Mouse (Mus musculus) midbrain, embryonic 10.5 days (tissue): ENCODE measurements around the gene D8Ertd738e. TPM values are rescaled to one million over a fixed set of nuclear protein-coding genes. Genes with fewer than 3 reads are reported as not detected.

Experiments
- DNase-seq: peaks from one replicate; pipeline ENCODE4 v3.0.0-alpha.2; 2017; ENCODE audit warnings: low spot score
- H3K27ac ChIP-seq: fragments of 300-500 bp; sonication (generic); replicated peaks from 2 replicates; pipeline ENCODE4 v1.5.1; 2016; ENCODE audit warnings: mild to moderate bottlenecking
- H3K27me3 ChIP-seq: fragments of 300-500 bp; sonication (generic); 2 replicates; pipeline ENCODE4 v1.6.1; 2016; ENCODE audit warnings: low read depth, mild to moderate bottlenecking; ENCODE audit not compliant: poor library complexity, severe bottlenecking
- H3K36me3 ChIP-seq: fragments of 300-500 bp; sonication (generic); 2 replicates; pipeline ENCODE4 v1.6.1; 2016; ENCODE audit warnings: mild to moderate bottlenecking, moderate library complexity
- H3K4me1 ChIP-seq: fragments of 300-500 bp; sonication (generic); 2 replicates; pipeline ENCODE4 v1.6.1; 2016
- H3K4me3 ChIP-seq: fragments of 300-500 bp; sonication (generic); 2 replicates; pipeline ENCODE4 v1.5.1; 2016; ENCODE audit warnings: mild to moderate bottlenecking, moderate library complexity
- H3K9me3 ChIP-seq: fragments of 300-500 bp; sonication (generic); replicated peaks from 2 replicates; pipeline ENCODE4 v1.6.1; 2016; ENCODE audit warnings: mild to moderate bottlenecking
- whole genome bisulfite sequencing: fragments of 180-500 bp; shearing (Covaris S2); methylation state at CpG from one replicate; pipeline ENCODE4 v1.1.7; 2016; 5-methylcytosine and 5-hydroxymethylcytosine counted together
- polyA plus RNA-seq: library from polyadenylated mRNA; unstranded; fragments of >200 nt; fragmentation: Nextera tagmentation; extraction: Ambion mirVana; gene quantifications from 2 replicates; pipeline ENCODE4 v1.2.1, GENCODE M21; 2016

D8Ertd738e gene
- polyA plus RNA-seq, 1 experiment from 2014 or later, result 389 TPM

DNA sequence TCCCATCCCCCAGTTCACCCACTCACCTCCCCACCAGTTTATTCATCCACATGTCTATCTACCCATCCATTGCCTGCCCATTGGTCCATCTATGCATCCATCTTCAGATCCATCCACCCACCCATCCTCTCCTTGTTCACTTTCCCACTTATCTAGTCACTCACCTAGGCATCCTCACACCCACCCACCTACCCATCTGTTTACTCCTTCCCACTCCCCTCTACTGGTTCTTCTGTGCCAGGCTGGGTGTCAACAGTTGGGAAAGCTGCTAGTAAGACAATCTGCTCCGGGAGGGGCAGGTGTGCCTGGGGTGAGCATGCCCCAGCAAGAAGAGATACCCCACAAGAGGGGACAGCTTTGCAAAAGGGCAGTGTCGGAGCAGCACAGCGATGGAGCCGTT, 11.6 kb upstream of the D8Ertd738e start:
- no peaks in the 10 kb centered on the region for H3K27me3 ChIP-seq
- H3K27ac ChIP-seq, result no peak overlapping the region
- H3K9me3 ChIP-seq, result no peaks in the 10 kb centered on the region
- 93% methylated on average over 4 of the region's 4 CpGs for WGBS
- DNase-seq, result no peak
- H3K36me3 ChIP-seq, result peaks cover 83% of the 10 kb centered on the region
- H3K4me3 ChIP-seq, result no peak overlapping the region
- H3K4me1 ChIP-seq, result peaks cover 20% of the 10 kb centered on the region

DNA sequence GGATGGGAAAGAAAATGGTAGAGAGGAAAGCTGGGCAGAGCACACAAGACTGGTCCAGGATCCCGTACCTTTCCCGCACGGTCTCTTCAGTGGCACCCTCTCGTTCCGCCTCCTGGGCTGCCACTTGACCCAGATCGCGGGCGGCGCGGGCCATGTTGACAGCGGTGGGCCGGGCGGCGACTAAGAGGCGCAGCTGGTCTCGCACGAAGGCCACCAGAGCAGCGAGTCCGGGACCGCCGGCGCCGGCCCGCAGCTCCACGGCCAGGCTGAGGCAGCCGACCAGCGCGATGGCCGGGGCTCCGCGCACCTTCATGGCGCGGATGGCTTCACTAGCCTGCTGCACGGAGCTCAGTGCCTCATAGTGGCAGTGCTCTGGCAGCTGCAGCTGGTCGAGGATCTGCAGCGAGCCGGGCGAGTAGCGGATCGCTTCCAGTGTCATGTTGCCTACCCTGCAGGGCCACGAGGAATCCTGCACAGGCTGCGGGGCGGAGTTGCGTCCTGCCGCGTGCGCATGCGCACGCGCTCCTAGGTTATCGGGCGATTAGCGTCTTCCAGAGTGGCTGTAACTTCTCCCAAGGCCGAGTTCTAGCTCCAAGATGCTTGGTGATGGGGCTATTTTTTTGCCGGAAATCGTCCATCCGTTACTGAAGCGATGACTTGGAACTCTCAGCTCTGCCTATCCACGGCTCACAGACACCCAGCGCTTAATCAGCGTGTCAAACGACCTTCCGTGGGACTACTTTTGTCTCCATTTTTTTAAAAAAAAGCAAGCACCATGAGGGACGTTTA, 7.5 kb upstream of the D8Ertd738e start, which contains the start of gene Mri1:
Gene Mri1, minus strand, starts transcription at position 505 of the 789 bp plus-strand sequence.
- peaks cover 82% of the 10 kb centered on the region for H3K36me3 ChIP-seq
- no peaks in the 10 kb centered on the region for H3K9me3 ChIP-seq
- H3K4me3 ChIP-seq, result peak within 1 kb of the TSS; percentile 67
- under 1% methylated on average over 64 of the region's 64 CpGs for WGBS
- H3K4me1 ChIP-seq, result peaks cover 31% of the 10 kb centered on the region
- peak within 1 kb of the TSS; percentile 90 for H3K27ac ChIP-seq
- no peaks in the 10 kb centered on the region for H3K27me3 ChIP-seq
- peak; percentile 93 for DNase-seq

DNA sequence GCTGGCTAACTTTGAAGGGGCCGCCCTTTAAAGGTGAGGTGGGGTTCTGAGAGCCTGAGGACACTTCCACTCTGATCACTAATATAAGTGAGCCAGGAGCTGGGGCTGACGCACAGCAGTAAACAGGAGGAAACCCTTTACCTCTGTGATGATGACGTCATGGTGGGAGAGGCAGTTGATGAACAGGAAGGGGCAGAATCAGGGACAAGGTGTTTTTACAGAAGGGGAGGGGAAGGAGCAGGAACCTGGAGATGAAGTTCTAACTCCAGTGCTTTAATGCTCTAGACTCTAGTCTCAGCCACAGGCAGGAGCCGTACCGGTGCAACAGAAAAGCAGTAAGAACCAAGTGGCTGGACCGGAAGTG, 6.9 kb upstream of the D8Ertd738e start:
- Histone ChIP-seq H3K4me3 (peak overlapping the region; percentile 67), H3K36me3 (peaks cover 82% of the 10 kb centered on the region), H3K27me3 (no peaks in the 10 kb centered on the region), H3K9me3 (no peaks in the 10 kb centered on the region), H3K4me1 (peaks cover 31% of the 10 kb centered on the region), H3K27ac (peak overlapping the region; percentile 90)
- WGBS, result 14% methylated on average over 6 of the region's 6 CpGs
- DNase-seq, result no peak

DNA sequence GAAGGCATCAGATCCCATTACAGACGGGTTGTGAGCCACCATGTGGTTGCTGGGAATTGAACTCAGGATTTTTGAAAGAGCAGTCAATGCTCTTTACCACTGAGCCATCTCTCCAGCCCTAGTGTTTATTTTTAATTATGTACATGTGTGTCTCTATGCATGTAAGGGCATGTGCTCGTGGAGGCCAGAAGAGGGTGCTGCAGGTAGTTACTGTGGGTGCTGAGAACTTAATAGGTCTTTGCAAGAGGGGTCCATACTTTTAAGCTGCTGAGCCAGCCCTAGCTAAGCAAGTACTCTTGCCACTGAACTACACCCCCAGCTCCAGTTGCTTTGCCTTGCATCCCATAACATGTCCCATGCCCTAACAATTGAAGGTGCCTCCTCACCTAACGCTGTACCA, 6.3 kb upstream of the D8Ertd738e start:
- no peaks in the 10 kb centered on the region for H3K9me3 ChIP-seq
- 87% methylated on average over 3 of the region's 3 CpGs for WGBS
- H3K4me1 ChIP-seq, result peaks cover 31% of the 10 kb centered on the region
- H3K27ac ChIP-seq, result peak overlapping the region; percentile 90; the same call in 1 of the 2 replicates
- peak overlapping the region; percentile 67 for H3K4me3 ChIP-seq
- no peak for DNase-seq
- H3K36me3 ChIP-seq, result peaks cover 82% of the 10 kb centered on the region
- no peaks in the 10 kb centered on the region for H3K27me3 ChIP-seq

DNA sequence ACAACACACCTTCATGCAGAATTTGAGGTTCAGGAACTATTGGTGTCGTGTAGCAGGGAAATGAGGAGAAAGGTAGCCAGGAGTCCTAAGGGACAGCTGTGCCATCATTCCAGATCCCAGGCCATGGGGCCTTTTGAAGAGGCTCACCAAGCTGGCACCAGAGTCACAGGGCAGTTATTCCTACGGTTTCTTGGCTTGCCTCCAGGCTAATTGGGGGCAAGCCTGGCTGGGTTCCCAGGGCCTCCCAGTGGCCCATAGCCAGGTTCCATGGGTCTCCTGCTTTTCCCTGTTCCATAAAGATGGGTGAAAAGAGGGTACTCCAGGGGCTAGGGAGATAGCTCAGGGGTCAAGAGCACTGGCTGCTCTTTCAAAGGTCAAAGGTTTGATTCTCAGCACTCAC, 7.7 kb downstream of the D8Ertd738e start:
- H3K27ac ChIP-seq, result no peak overlapping the region
- 85% methylated on average over 2 of the region's 2 CpGs for WGBS
- no peak for DNase-seq

DNA sequence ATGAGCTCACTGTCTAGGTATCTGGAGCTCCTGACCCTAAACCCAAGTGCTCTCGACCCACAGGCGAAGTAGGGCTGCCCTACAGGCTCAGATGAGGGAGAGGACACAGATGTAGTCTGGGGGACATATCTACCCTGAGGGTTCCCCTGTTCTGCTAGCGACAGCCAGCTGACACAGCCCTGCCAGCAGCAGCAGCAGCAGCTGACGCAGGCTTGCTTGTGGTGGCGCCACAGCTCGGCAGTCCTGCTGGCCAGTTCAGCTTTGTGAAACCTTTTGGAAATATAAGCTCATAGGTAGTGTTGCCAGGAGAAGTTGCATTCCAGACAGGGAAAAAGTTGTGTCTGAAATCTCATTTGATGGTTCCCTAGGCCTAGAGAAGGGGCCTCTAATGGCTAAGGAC, 8.4 kb downstream of the D8Ertd738e start:
- WGBS, result 65% methylated on average over 6 of the region's 6 CpGs
- Histone ChIP-seq H3K9me3 (no peaks in the 10 kb centered on the region), H3K4me3 (no peak overlapping the region), H3K27me3 (no peaks in the 10 kb centered on the region), H3K4me1 (peaks cover 11% of the 10 kb centered on the region), H3K36me3 (peaks cover 29% of the 10 kb centered on the region), H3K27ac (no peak overlapping the region)
- DNase-seq, result no peak

More for the DNA sequence above, 7.7 kb downstream of the D8Ertd738e start:
- Histone ChIP-seq H3K9me3 (no peaks in the 10 kb centered on the region), H3K4me1 (peaks cover 8% of the 10 kb centered on the region), H3K36me3 (peaks cover 35% of the 10 kb centered on the region), H3K27me3 (no peaks in the 10 kb centered on the region), H3K4me3 (no peak overlapping the region)

DNA sequence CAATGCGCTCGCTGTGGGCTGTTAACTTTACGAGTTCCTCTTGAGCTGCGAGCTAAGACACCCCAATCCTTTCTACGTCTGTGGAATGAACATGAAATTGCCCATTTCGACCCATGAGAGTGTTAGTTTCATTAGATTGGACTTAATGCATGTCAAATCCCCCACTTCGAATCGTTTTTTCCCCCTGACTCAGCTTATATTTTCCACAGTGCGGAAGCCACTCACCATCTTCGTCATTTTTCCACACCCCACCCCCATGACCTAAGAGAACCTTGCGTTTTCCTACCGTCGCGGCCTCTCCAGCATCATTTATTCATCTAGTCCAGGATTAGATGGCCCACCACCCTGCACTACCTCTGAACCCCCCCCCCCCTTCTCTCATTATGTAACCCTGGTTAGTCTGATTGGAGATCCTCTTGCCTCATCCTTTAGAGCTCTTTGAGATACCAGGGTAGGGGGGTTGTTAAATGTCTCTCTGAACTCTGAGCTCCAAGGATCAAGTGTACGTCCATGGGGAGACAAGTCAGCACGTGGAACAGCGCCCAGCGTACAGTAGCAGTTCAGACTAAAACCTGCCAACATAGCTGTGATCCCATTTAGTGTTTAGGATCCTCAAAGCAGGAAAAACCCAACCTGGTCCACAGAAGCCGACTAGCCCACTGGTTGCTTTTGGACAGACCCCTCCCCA, 11.8 kb downstream of the D8Ertd738e start:
- 21% methylated on average over 19 of the region's 19 CpGs for WGBS
- no peaks in the 10 kb centered on the region for H3K27me3 ChIP-seq
- DNase-seq, result no peak
- peak overlapping the region; percentile 86 for H3K27ac ChIP-seq
- H3K4me3 ChIP-seq, result peak overlapping the region; percentile 94
- H3K36me3 ChIP-seq, result peaks cover 23% of the 10 kb centered on the region
- H3K9me3 ChIP-seq, result no peaks in the 10 kb centered on the region
- H3K4me1 ChIP-seq, result peaks cover 34% of the 10 kb centered on the region

DNA sequence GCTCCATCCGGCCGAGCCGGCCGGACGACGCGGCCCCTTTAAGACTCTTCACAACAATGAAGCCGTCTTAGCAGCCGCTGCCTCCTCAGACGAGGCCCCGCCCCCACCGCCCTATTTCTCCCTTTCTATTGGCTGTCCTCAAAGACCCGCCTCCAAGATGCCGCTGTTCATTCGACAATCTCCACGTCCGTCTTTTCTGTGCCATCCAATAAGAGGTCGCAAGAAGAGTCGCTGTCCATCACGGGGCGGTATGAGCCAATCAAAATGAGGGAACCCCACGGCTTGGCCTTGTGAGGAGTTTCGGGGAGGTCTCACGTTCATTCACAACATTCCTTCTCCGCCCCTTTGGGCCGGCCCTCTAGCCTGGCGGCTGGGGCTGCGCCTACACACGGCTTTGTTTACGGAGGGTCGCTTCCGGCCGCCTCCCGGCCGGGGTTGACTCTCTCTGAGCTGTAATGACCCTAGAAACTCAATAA, 12.5 kb downstream of the D8Ertd738e start, which contains the start of gene Zswim4:
Gene Zswim4, minus strand, starts transcription at position 58 of the 476 bp plus-strand sequence.
- Histone ChIP-seq H3K4me1 (peaks cover 34% of the 10 kb centered on the region), H3K36me3 (peaks cover 29% of the 10 kb centered on the region), H3K4me3 (peak within 1 kb of the TSS; percentile 94), H3K27ac (peak within 1 kb of the TSS; percentile 97), H3K27me3 (no peaks in the 10 kb centered on the region), H3K9me3 (no peaks in the 10 kb centered on the region)
- WGBS, result under 1% methylated on average over 35 of the region's 35 CpGs
- peak; percentile 98 for DNase-seq

DNA sequence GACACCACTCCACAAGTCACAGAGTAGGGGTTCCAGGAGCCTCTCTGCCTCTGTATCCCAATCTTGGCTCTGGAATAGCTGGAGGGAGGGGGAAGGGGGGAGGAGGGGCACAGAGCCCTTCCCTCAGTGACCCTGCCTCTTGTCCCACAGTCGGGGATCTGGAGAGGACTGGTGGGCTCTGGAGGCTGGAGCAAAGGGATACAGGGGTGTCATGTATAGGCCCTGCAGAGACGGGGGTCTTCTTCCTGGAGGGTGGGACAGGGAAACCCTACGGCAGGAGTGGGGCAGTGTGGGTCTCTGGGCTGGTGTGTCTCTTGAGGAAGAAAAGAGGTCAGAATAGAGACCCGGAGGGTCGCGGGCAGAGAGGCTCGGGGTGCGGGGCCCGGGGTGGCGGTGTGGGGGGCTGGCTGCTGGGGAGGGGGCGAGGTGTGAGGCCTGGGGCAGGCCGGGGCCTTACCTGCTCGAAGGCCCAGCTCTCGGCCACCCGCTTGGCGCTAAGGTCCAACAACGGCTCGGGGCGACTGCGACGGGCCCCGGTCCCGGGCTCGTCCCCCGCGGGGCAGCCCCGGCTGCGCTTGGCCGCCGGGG, 13.0 kb downstream of the D8Ertd738e start:
- H3K9me3 ChIP-seq, result no peaks in the 10 kb centered on the region
- peaks cover 34% of the 10 kb centered on the region for H3K4me1 ChIP-seq
- under 1% methylated on average over 30 of the region's 30 CpGs for WGBS
- H3K36me3 ChIP-seq, result peaks cover 34% of the 10 kb centered on the region
- no peak for DNase-seq
- H3K4me3 ChIP-seq, result peak overlapping the region; percentile 94
- peak overlapping the region; percentile 97 for H3K27ac ChIP-seq
- H3K27me3 ChIP-seq, result no peaks in the 10 kb centered on the region

DNA sequence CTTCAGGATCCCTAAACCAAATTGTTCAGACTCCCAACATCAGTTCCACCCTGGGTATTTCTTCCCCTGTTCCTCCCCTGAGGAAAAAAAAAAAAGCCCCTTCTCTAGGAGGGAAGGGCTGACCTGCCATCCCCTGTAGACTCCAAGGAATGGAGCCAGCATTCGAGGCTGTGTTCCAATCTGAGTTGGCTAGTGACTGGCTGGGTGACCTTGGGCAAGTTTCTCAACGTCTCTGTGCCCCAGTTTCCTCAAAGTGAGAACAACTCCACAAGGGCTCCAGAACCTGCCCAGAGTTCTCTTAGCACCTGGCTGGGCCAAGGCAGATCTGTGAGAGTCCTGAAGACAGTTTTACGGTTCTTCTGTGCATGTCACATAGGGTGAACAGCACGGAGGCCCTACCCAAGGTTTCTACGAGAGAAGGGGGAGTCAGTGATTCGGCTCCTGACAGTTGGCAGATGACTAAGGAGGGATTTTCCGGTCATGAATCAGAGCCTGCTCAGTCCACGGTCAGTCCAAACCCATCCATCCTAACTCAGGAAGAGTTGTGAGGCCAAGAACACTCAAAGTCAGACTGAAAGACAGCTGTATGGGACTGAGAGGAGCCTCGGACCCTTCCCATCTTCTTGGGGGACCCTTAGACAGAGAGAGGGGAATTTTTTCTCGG, 13.6 kb downstream of the D8Ertd738e start:
- H3K4me3 ChIP-seq, result peak overlapping the region; percentile 94
- no peak for DNase-seq
- H3K27me3 ChIP-seq, result no peaks in the 10 kb centered on the region
- peak overlapping the region; percentile 97 for H3K27ac ChIP-seq
- 47% methylated on average over 10 of the region's 10 CpGs for WGBS
- H3K36me3 ChIP-seq, result peaks cover 41% of the 10 kb centered on the region
- peaks cover 34% of the 10 kb centered on the region for H3K4me1 ChIP-seq
- no peaks in the 10 kb centered on the region for H3K9me3 ChIP-seq

DNA sequence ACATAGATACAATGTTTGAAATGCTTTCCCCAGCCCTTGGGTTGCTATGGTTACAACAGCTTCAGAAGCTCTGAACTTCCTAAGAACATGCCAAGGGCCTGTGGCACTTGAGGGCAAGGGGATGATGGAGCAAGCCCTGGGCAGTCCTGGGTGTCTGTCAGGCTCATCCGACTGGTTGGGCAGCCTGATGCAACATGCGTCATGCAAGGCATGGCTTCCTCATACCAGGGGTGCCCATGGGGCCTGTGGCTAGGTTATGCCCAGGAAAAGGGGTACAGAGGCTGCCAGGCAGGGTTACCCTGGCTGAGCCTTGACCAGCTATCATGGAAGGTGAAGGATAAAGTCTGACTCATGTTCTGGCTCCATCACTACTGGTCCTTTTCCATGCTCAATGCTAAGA, 16.5 kb downstream of the D8Ertd738e start:
- Histone ChIP-seq H3K27ac (no peak overlapping the region), H3K4me1 (peaks cover 33% of the 10 kb centered on the region), H3K4me3 (no peak overlapping the region), H3K36me3 (peaks cover 69% of the 10 kb centered on the region), H3K9me3 (no peaks in the 10 kb centered on the region), H3K27me3 (no peaks in the 10 kb centered on the region)
- 96% methylated on average over 2 of the region's 2 CpGs for WGBS
- no peak for DNase-seq

DNA sequence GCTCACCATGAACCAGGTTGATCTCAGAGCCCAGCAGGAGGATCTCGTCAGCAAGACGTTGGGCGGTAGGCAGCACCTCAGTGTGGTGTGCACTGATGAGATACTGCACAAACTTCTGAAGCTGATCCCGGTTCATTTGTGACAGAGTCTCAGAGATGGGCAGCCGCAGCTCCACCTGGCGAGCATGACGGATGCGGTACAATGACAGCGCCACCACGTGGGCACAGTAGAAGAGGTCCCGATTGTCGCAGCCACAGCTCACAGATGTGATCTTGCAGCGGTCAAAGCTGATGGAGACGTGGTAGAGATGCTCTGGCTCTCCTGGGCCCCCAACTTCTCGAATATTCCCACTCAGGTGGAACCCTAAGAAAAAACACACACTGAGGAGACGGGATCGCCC, 18.8 kb downstream of the D8Ertd738e start:
- no peak for DNase-seq
- H3K9me3 ChIP-seq, result no peaks in the 10 kb centered on the region
- peaks cover 92% of the 10 kb centered on the region for H3K36me3 ChIP-seq
- H3K4me1 ChIP-seq, result peaks cover 19% of the 10 kb centered on the region
- no peak overlapping the region for H3K4me3 ChIP-seq
- no peak overlapping the region for H3K27ac ChIP-seq
- WGBS, result 81% methylated on average over 17 of the region's 17 CpGs
- no peaks in the 10 kb centered on the region for H3K27me3 ChIP-seq
